Mouse (Mus musculus): Measurements from ENCODE around the gene Shld2.

GRCm38 (mm10) chr14:34293641-34294040, 16.7 kb downstream of the Shld2 start:
- TF ChIP-seq CTCF (IDR thresholded peaks at IDR 0.05; ENCODE audit: control insufficient read depth, insufficient read depth, insufficient read length): no peak
- TF ChIP-seq USF1 (IDR thresholded peaks at IDR 0.05; ENCODE audit: low read depth): no peak
- no peak for TF ChIP-seq MAX (IDR thresholded peaks at IDR 0.05)
